Mouse (Mus musculus) E14TG2a.4 (cell line): ENCODE measurements around the gene Stard8.

ENCODE experiments used
- CTCF ChIP-seq: conservative IDR thresholded peaks from 2 replicates; pipeline ENCODE4 v1.5.1; 2014; ENCODE audit warnings: low read length
- POU5F1 ChIP-seq: IDR thresholded peaks from 2 replicates; pipeline ENCODE4 v1.6.1; 2014; ENCODE audit warnings: low read length, borderline replicate concordance

GRCm38 (mm10) chrX:99015705-99016104 is 12.7 kb downstream of the Stard8 start:
- TF ChIP-seq CTCF (no peak), POU5F1 (no peak)
